Mouse (Mus musculus): Measurements from ENCODE around the gene Sncg. TPM values are rescaled to one million over a fixed set of nuclear protein-coding genes. Genes with fewer than 3 reads are reported as not detected.

Gene Sncg
- polyA plus RNA-seq, 1 experiment from 2014 or later, result 1.7 TPM

DNA sequence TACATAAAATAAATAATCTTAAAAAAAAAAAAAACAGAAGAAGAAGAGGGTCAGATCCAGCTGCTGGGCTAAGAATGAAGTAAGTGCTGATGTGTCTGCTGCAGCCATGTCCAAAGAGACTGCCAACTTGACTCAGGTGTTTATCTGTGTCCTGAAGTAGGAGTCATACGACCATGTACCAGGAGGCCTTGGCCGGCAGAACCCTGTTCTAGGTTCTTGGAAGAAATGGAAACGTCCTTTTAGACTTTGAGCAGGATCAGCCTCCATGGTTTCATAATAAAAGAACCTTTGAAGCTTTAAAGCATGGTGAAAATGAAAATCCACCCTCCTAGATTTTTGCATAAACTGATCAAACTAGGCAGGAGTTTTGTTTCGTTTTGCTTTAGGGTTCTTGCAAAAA, 20.1 kb downstream of the Sncg start:
- ATAC-seq (replicated peaks; ENCODE audit: insufficient number of reproducible peaks, insufficient read depth, low FRiP score, low read depth), result no peak
- H3K27ac ChIP-seq, result no peak overlapping the region
- no peaks in the 10 kb centered on the region for H3K9me3 ChIP-seq (replicated peaks)
- H3K4me3 ChIP-seq, result no peak overlapping the region
- WGBS, result 72% methylated on average over 4 of the region's 4 CpGs
- H3K4me2 ChIP-seq, result no peak overlapping the region
- no peaks in the 10 kb centered on the region for H3K36me3 ChIP-seq
- no peak overlapping the region for H3K9ac ChIP-seq
- H3K4me1 ChIP-seq (replicated peaks), result no peaks in the 10 kb centered on the region
- H3K27me3 ChIP-seq, result no peaks in the 10 kb centered on the region

- Histone ChIP-seq H3K4me3 (no peak overlapping the region), H3K9ac (no peak overlapping the region), H3K27ac (no peak overlapping the region), H3K36me3 (no peaks in the 10 kb centered on the region), H3K4me1 (replicated peaks) (no peaks in the 10 kb centered on the region), H3K9me3 (replicated peaks) (no peaks in the 10 kb centered on the region), H3K27me3 (no peaks in the 10 kb centered on the region), H3K4me2 (no peak overlapping the region)
- ATAC-seq (replicated peaks; ENCODE audit: insufficient number of reproducible peaks, insufficient read depth, low FRiP score, low read depth), result no peak
- 87% methylated on average over 3 of the region's 3 CpGs for WGBS
Measured at GRCm38 (mm10) chr14:34353326-34353725, 21.3 kb downstream of the Sncg start.

GRCm38 (mm10) chr14:34352523-34352922, 22.1 kb downstream of the Sncg start:
- no peaks in the 10 kb centered on the region for H3K36me3 ChIP-seq
- no peak overlapping the region for H3K4me2 ChIP-seq
- no peak for ATAC-seq (replicated peaks; ENCODE audit: insufficient number of reproducible peaks, insufficient read depth, low FRiP score, low read depth)
- no peak overlapping the region for H3K27ac ChIP-seq
- no peak overlapping the region for H3K4me3 ChIP-seq
- no peaks in the 10 kb centered on the region for H3K4me1 ChIP-seq (replicated peaks)
- H3K27me3 ChIP-seq, result no peaks in the 10 kb centered on the region
- H3K9me3 ChIP-seq (replicated peaks), result no peaks in the 10 kb centered on the region
- H3K9ac ChIP-seq, result no peak overlapping the region
- WGBS, result 61% methylated on average over 6 of the region's 6 CpGs

GRCm38 (mm10) chr14:34351660-34352059, 22.9 kb downstream of the Sncg start:
- no peaks in the 10 kb centered on the region for H3K9me3 ChIP-seq (replicated peaks)
- no peak overlapping the region for H3K4me2 ChIP-seq
- H3K9ac ChIP-seq, result no peak overlapping the region
- no peaks in the 10 kb centered on the region for H3K36me3 ChIP-seq
- no peaks in the 10 kb centered on the region for H3K4me1 ChIP-seq (replicated peaks)
- ATAC-seq (replicated peaks; ENCODE audit: insufficient number of reproducible peaks, insufficient read depth, low FRiP score, low read depth), result no peak
- H3K27ac ChIP-seq, result no peak overlapping the region
- no peak overlapping the region for H3K4me3 ChIP-seq
- WGBS, result 69% methylated on average over 3 of the region's 3 CpGs
- H3K27me3 ChIP-seq, result no peaks in the 10 kb centered on the region

- Histone ChIP-seq H3K4me3 (no peak overlapping the region), H3K27ac (no peak overlapping the region), H3K4me1 (replicated peaks) (no peaks in the 10 kb centered on the region), H3K27me3 (no peaks in the 10 kb centered on the region), H3K4me2 (no peak overlapping the region), H3K9ac (no peak overlapping the region), H3K36me3 (0 out of 2 replicates have a peak, but pooled peaks cover 5% of the 10 kb centered on the region), H3K9me3 (replicated peaks) (no peaks in the 10 kb centered on the region)
- no peak for ATAC-seq (replicated peaks; ENCODE audit: insufficient number of reproducible peaks, insufficient read depth, low FRiP score, low read depth)
- WGBS, result 85% methylated on average over 8 of the region's 8 CpGs
Measured at GRCm38 (mm10) chr14:34349007-34349406, 25.6 kb downstream of the Sncg start.

DNA sequence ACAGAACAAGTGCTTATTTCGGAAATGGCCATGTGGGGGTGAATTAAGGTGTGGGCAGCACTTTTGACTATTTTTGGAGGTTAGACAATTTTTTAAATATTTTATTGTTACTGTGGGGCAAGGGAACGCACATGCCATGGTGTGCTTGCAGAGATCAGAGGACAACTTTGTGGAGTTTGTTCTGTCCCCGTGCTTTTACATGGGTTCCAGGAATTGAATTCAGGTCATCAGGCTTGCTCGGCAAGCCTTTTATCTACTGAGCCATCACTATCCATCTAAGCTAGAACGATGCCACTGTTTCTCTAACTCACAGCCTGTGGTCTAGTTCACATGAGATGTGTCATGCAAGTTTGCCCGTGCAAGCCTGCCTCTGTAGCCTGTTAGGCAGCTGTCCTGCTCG, 26.3 kb downstream of the Sncg start:
- H3K9me3 ChIP-seq (replicated peaks), result no peaks in the 10 kb centered on the region
- peaks cover 9% of the 10 kb centered on the region; the same call in 1 of the 2 replicates for H3K36me3 ChIP-seq
- WGBS, result 70% methylated on average over 7 of the region's 7 CpGs
- ATAC-seq (replicated peaks; ENCODE audit: insufficient number of reproducible peaks, insufficient read depth, low FRiP score, low read depth), result no peak
- H3K27ac ChIP-seq, result no peak overlapping the region
- H3K4me1 ChIP-seq (replicated peaks), result no peaks in the 10 kb centered on the region
- H3K27me3 ChIP-seq, result no peaks in the 10 kb centered on the region
- no peak overlapping the region for H3K4me3 ChIP-seq
- H3K9ac ChIP-seq, result no peak overlapping the region
- no peak overlapping the region for H3K4me2 ChIP-seq

- WGBS, result 91% methylated on average over 5 of the region's 5 CpGs
- Histone ChIP-seq H3K4me3 (no peak overlapping the region), H3K4me1 (replicated peaks) (no peaks in the 10 kb centered on the region), H3K9me3 (replicated peaks) (no peaks in the 10 kb centered on the region), H3K4me2 (no peak overlapping the region), H3K27me3 (no peaks in the 10 kb centered on the region), H3K9ac (no peak overlapping the region), H3K27ac (no peak overlapping the region), H3K36me3 (peaks cover 21% of the 10 kb centered on the region)
- ATAC-seq (replicated peaks; ENCODE audit: insufficient number of reproducible peaks, insufficient read depth, low FRiP score, low read depth), result no peak
Measured at GRCm38 (mm10) chr14:34347084-34347483, 27.5 kb downstream of the Sncg start.

GRCm38 (mm10) chr14:34345771-34346566, 28.6 kb downstream of the Sncg start:
- H3K36me3 ChIP-seq, result peaks cover 31% of the 10 kb centered on the region
- H3K27ac ChIP-seq, result no peak overlapping the region
- no peak overlapping the region for H3K4me3 ChIP-seq
- H3K27me3 ChIP-seq, result no peaks in the 10 kb centered on the region
- H3K9me3 ChIP-seq (replicated peaks), result no peaks in the 10 kb centered on the region
- WGBS, result 55% methylated on average over 12 of the region's 12 CpGs
- H3K4me1 ChIP-seq (replicated peaks), result no peaks in the 10 kb centered on the region
- no peak for ATAC-seq (replicated peaks; ENCODE audit: insufficient number of reproducible peaks, insufficient read depth, low FRiP score, low read depth)
- H3K4me2 ChIP-seq, result no peak overlapping the region
- no peak overlapping the region for H3K9ac ChIP-seq

DNA sequence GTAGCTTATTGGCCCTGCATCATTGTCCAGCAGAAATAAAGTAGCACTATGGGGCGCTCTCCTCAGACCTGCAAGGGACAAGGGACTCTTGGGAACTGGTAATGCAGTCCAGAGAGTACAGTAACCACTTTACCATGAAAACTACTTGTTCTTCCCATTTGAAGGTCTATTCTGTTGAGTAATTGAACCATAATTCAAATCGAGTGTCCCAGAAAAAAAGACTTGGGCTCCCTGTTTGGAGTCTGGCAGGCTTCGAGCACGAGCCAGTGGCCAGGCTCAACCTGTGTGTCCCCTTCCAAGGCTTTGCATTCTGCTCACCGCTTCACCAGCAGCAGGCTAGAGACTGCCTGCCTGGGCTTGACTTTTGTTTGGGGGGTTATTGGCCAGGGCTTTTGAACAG, 30.2 kb downstream of the Sncg start:
- ATAC-seq (replicated peaks; ENCODE audit: insufficient number of reproducible peaks, insufficient read depth, low FRiP score, low read depth), result no peak
- Histone ChIP-seq H3K4me1 (replicated peaks) (no peaks in the 10 kb centered on the region), H3K4me3 (no peak overlapping the region), H3K27ac (no peak overlapping the region), H3K4me2 (no peak overlapping the region), H3K27me3 (no peaks in the 10 kb centered on the region), H3K9ac (no peak overlapping the region), H3K9me3 (replicated peaks) (no peaks in the 10 kb centered on the region), H3K36me3 (peaks cover 39% of the 10 kb centered on the region)
- WGBS, result 87% methylated on average over 5 of the region's 5 CpGs

DNA sequence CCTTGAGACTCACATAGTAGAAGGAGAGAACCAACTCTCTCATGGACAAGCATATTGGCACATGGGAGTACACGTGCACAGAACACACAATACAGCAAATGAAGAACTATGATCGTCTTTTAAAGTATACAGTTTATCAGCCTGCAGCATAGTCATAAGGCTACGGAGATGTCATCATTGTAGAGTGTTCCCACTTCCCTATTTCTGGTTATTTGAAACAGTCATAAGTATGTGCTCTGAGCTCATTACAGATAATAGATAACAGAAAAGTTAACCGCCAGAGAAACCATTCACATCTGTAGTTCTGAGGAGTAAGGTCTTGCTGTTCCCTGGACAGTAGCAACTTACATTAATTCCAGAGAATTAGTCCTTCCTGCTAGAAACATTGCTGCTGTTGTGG, 31.5 kb downstream of the Sncg start:
- Histone ChIP-seq H3K27me3 (no peaks in the 10 kb centered on the region), H3K9ac (no peak overlapping the region), H3K4me3 (no peak overlapping the region), H3K27ac (no peak overlapping the region), H3K4me1 (replicated peaks) (no peaks in the 10 kb centered on the region), H3K9me3 (replicated peaks) (no peaks in the 10 kb centered on the region), H3K36me3 (peaks cover 51% of the 10 kb centered on the region), H3K4me2 (no peak overlapping the region)
- ATAC-seq (replicated peaks; ENCODE audit: insufficient number of reproducible peaks, insufficient read depth, low FRiP score, low read depth), result no peak
- WGBS, result 85% methylated on average over 4 of the region's 4 CpGs

- Histone ChIP-seq H3K9ac (no peak overlapping the region), H3K27ac (no peak overlapping the region), H3K27me3 (no peaks in the 10 kb centered on the region), H3K9me3 (replicated peaks) (no peaks in the 10 kb centered on the region), H3K4me1 (replicated peaks) (no peaks in the 10 kb centered on the region), H3K4me2 (no peak overlapping the region), H3K36me3 (peaks cover 61% of the 10 kb centered on the region), H3K4me3 (no peak overlapping the region)
- no peak for ATAC-seq (replicated peaks; ENCODE audit: insufficient number of reproducible peaks, insufficient read depth, low FRiP score, low read depth)
- WGBS, result 79% methylated on average over 4 of the region's 4 CpGs
Measured at GRCm38 (mm10) chr14:34341993-34342392, 32.6 kb downstream of the Sncg start.

- Histone ChIP-seq H3K4me1 (replicated peaks) (no peaks in the 10 kb centered on the region), H3K9ac (no peak overlapping the region), H3K4me3 (no peak overlapping the region), H3K36me3 (peaks cover 85% of the 10 kb centered on the region), H3K27ac (no peak overlapping the region), H3K27me3 (no peaks in the 10 kb centered on the region), H3K9me3 (replicated peaks) (no peaks in the 10 kb centered on the region), H3K4me2 (no peak overlapping the region)
- no peak for ATAC-seq (replicated peaks; ENCODE audit: insufficient number of reproducible peaks, insufficient read depth, low FRiP score, low read depth)
- 77% methylated on average over 1 of the region's 1 CpGs for WGBS
Measured at GRCm38 (mm10) chr14:34339446-34339845, 35.1 kb downstream of the Sncg start.
